Mouse (Mus musculus): ENCODE measurements around the gene Nutf2.

Gene Nutf2

DNA sequence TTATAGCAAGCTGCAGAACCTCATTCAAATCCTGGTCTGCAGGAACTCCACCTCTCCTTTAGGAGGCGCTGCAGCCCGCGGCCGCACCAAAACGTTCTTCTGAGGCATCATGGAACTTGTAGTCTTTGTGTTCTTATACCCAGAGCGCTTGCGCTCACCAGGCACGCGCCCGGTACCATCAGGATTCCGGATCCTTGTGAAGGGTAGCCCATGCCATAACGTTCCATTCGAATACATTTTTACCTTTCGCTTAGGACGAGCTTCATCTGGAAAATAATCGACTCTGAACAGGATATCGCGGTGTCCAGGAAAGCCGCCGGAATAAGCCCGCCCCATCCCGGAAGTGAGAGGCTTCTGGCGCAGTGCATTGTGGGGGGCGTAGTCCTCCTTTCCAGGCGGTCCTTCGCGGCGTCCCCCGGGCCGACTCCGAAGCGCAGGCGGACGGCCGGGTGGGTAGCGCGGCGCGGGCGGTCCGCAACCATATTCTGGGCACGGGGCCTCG, 5.6 kb upstream of the Nutf2 start, which contains the start of gene Thap11:
Thap11 (plus strand) TSS at position 418 of the 502 bp plus-strand sequence.
- DNase-seq (ENCODE audit: low spot score in 2 of 2), result peak; percentile 84 to 92

DNA sequence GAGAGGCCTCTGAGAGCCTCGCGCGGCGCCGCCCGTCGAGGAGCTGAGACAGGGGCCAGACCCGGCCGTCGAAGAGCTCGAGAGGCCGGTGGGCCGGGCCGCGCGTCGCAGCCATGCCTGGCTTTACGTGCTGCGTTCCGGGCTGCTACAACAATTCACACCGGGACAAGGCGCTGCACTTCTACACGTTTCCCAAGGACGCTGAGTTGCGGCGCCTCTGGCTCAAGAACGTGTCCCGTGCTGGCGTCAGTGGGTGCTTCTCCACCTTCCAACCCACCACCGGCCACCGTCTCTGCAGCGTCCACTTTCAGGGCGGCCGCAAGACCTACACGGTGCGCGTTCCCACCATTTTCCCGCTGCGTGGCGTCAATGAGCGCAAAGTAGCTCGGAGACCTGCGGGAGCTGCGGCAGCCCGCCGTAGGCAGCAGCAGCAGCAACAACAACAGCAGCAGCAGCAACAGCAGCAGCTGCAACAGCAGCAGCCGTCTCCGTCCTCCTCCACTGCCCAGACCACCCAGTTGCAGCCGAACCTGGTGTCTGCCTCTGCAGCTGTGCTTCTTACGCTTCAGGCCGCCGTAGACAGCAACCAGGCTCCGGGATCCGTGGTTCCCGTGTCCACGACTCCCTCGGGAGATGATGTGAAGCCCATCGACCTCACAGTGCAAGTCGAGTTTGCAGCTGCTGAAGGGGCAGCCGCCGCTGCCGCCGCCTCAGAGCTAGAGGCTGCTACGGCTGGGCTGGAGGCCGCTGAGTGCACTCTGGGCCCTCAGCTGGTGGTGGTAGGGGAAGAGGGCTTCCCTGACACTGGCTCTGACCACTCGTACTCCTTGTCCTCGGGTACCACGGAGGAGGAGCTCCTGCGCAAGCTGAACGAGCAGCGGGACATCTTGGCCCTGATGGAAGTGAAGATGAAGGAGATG, 4.9 kb upstream of the Nutf2 start:
- DNase-seq (ENCODE audit: low spot score in 2 of 2), result peak; percentile 34 to 55

DNA sequence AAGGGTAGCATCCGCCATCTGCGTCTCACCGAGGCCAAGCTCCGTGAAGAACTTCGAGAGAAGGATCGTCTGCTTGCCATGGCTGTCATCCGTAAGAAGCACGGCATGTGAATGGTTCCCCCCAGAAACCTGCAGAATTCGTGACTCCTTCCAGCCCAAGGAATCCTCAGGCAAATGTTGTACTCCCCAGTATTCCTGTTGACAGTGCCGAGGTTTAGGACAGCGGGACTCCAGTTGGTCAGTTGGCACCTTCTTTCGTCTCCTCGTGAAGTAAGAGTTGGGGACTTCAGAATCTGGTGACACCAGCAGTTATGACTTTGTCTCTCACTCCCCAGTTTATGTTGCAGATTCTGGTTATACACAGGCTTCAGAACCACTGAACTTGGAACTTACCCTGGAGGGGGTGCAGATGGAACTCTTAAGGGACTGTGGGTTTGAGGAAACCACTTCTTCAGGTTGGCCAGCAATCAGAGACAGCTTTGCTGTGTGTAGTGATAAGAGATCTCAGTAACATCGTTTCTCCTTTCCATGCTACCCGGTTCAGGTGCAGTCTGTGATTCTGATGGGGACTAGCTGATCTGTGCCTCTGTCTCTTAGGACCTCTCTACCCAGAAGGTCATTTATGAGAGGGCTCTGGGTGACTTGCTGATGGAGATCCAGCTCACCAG, 4.1 kb upstream of the Nutf2 start:
- no peak for DNase-seq (ENCODE audit: low spot score in 2 of 2)

DNA sequence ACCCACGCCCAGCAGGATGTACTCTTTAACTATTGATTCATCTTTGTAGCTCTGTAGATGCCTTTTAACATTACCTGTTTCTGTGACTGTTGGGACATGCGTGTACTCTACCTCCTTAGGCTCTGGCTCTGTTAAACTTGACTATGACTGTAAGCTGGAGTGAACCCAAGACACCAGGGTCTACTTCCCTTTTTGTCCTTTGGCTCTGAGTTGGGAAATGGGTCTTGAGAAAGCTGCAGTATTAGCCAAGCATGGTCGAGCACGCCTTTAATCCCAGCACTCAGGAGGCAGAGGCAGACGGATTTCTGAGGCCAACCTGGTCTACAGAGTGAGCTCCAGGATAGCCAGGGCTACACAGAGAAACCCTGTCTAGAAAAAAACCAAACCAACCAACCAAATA, 1.9 kb upstream of the Nutf2 start:
- no peak for DNase-seq (ENCODE audit: low spot score in 2 of 2)

DNA sequence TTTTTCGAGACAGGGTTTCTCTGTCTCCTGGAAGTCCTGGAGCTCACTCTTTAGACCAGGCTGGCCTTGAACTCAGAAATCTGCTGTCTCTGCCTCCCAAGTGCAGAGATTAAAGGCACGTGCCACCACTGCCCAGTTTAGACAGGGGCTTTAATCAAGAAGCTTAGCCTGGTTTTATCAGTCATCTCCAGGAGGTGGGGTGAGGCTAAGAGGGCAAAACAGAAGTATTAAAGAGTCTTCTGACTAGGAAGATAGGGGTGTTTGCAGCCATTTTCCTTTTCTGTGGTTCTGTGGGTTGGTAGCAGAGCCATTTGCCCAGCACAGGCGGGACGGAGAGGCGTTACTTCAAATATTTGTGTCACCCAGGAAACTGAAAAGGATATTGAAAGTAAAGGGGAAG, 1.1 kb upstream of the Nutf2 start:
- DNase-seq (ENCODE audit: low spot score in 2 of 2), result no peak

DNA sequence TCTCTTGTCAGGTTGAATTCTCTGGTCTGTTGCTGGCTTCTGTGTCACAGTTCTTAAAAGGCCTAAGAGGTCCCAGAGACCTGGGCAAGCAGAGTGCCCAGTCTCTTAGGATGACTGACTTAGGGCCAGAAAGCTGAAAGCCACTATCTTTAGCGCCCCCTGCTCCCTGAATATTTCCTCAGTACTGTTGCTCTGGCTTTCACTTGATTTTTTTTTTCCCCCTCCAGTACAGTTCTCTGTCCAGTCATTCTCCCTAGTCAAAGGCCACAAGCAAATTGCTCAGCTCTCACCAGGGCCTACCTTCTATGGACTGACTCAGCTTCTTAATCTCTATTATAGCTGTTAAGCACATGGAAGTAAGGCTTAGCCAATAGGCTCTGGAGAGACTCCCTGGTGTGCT, 1.6 kb downstream of the Nutf2 start:
- no peak for DNase-seq (ENCODE audit: low spot score in 2 of 2)

DNA sequence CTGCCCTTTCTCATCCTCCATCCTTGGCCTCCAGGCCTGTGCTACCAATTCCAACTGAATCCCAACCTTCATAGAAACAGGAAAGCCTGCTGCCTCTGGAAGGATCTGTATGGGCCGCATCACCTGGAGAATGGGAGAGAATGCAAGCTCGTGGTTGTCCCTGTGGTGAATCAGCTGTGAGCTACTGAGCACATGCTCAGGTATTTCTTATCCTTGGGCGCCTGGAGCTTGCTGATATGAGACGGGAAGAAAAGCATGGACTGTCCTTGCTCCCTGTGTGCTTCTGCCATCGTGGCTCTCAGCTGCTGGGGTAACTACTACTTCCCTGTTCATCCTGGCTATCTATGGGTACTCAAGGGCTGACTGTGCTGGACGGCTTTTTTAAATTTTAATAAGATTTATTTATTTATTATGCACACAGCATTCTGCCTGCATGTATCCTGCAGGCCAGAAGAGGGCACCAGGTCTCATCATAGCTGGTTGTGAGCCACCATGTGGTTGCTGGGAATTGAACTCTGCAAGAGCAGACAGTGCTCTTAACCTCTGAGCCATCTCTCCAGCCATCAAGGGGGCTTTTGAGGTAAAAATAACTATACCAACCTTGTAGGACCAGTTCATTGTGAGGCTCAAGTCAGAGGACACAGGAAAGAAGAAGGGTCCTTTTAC, 6.1 kb downstream of the Nutf2 start:
- DNase-seq (ENCODE audit: low spot score in 2 of 2), result no peak

DNA sequence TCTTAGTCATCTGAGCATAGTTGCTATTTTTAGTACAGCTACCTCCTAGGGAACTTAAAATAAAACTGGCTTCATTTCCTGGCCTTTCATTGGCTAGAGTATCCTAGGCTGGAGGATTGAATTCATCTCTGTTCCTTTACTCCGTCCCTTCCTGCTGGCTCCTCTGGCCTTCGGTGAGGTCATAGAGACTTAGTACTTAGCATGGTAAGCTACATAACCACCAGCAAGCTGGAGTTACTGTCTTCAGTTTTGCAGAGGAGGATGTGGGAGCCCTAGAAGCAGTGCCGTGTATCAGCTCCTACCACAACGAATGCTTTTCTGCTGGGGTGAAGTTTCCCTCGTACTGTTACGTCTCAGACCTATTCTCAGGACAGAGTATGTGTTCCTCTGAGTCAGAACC, 13.9 kb downstream of the Nutf2 start:
- no peak for DNase-seq (ENCODE audit: low spot score in 2 of 2)

DNA sequence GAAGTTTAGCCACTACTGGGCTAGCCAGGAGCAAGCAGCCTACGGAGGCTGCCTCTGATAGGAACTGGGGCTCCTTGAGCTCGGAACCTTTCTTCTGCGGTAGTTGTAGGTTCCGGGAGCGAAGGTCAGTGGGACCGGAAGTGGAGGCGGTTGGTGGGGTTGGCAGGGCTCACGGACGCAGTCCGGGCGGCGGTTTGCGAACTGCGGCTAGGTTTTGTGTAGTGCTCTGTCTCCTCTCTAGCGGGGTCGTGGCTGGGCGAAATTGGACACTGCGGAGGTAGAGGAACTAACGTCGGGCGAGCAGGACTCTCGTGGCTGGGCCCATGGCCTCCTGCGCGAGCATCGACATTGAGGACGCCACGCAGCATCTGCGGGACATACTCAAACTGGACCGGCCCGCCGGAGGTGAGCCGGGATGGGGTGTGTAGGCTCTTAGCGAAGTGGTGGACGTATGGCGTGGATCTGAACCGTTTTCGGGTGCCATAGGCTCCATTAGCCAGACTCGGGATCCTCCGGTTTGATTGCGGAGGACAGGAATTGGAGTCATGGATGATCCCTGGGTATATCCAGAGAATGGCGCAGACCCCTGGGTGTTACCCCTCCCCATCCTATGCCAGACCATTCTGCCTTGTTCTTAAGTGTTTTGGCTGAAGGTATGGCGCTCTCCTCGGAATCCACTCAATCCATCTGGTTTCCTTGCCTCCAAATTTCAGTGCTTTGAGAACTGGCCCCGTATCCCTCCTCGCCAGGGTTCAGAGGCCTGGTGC, 20.6 kb downstream of the Nutf2 start, which contains the start of gene Edc4:
Edc4 (plus strand) TSS at position 128 of the 767 bp plus-strand sequence.
- DNase-seq (ENCODE audit: low spot score in 2 of 2), result peak; percentile 81 to 90

DNA sequence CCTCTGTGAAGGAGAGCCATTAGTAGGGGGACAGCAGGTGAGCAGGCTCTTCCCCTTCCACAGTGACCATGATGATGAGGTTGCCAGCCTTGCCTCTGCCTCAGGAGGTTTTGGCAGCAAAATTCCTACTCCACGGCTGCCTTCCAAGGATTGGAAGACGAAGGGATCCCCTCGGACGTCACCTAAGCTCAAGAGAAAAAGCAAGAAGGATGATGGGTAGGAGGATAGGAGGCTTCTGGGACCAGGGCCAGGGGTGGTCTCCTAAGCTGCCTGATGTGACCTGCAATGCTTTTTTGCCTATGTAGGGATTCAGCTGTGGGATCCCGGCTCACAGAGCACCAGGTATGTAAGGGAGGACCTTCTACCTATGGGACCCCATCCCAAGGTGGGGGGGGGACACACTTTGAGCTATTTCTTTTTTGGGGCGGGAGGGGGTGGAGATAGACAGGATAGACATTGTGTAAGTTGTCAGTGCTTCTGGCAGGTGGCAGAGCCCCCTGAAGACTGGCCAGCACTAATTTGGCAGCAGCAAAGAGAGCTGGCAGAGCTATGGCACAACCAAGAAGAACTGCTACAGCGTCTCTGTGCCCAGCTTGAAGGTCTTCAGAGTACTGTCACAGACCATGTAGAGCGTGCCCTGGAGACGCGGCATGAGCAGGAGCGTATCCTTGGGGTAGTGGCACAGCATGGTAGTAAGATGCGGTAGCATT, 29.5 kb downstream of the Nutf2 start:
- DNase-seq (ENCODE audit: low spot score in 2 of 2), result no peak

DNA sequence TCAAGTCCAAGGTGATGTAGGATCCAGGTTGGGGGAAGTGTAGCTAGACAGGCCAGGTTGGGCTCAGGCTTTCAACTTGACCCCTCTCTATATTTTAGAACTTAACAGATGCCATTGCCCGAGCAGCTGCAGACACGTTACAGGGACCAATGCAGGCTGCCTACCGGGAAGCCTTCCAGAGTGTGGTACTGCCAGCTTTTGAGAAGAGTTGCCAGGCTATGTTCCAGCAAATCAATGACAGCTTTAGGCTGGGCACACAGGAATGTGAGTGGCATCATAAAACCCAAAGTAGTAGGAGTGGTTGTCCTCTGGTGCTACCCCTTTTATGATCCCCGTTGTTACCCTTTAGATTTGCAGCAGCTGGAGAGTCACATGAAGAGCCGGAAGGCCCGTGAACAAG, 30.5 kb downstream of the Nutf2 start:
- DNase-seq (ENCODE audit: low spot score in 2 of 2), result no peak

DNA sequence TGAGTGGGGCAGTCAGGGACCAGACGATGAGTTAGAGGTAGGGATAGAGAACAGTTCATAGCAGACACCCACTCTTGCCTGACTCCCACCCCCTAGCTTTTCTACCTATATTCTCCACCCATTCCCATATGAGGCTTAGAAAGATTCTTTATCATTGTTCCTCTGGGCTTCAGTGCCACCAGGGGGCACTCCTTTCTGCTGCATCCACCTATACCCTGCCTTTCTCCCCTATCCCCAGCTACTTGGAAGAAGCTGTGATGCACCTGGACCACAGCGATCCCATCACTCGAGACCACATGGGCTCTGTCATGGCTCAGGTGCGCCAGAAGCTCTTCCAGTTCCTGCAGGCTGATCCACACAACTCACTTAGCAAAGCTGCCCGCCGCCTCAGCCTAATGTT, 32.1 kb downstream of the Nutf2 start:
- peak in 1 of 2 experiments; percentile 15 for DNase-seq (ENCODE audit: low spot score in 2 of 2)

DNA sequence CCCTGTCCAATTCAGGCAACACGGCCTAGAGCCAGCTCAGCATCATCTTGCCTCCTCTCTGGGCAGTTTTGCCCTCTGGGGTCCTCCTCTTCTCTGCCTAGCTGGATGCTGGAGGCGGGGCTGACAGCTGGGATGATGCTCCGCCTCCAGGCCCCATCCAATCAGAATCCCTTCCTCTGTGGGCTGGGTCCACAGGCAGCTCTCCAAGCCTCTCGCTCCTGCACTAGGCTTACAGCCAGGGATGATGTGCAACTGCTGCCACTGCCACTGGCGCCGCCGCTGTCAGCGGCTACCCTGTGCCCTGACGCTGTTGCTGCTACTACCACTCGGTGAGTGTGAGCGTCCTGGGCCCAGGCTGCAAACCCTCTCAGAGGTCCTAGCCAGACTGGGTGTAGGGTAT, 33.0 kb downstream of the Nutf2 start, which contains the start of gene Nrn1l:
Nrn1l (plus strand) TSS at position 229 of the 400 bp plus-strand sequence.
- peak in 1 of 2 experiments; percentile 13 for DNase-seq (ENCODE audit: low spot score in 2 of 2)

DNA sequence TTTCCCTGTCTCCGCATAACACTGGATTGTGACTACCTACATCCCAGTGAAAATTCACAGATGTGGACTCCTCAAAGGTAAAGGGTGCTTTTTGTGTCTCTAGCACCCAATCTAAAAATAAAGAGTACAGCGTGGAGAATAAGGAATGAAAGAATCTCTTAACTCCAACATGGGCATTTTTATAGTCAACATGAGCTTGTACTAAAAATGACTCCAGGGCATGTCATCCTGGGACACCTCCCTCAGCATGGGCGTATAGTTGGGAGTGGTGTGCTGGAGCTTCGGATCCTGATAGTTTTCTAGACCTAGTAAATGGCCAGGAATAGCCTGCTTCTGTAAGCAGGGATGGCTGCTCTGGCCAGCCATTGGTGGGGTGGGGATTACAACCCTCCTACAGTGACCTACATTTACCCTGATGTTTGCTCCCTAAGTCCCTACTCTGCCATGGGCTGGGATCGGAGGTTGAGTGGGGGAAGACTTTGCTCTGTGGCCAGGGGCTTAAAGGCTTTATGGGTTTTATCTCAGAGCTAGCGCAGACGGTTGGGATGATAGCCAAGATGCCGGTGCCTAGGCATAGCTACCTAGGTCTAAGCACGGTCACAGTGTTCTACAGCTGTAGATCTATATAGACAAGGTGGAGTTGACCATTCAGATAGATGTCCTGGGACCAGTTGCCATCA, 37.6 kb downstream of the Nutf2 start:
- no peak for DNase-seq (ENCODE audit: low spot score in 2 of 2)

DNA sequence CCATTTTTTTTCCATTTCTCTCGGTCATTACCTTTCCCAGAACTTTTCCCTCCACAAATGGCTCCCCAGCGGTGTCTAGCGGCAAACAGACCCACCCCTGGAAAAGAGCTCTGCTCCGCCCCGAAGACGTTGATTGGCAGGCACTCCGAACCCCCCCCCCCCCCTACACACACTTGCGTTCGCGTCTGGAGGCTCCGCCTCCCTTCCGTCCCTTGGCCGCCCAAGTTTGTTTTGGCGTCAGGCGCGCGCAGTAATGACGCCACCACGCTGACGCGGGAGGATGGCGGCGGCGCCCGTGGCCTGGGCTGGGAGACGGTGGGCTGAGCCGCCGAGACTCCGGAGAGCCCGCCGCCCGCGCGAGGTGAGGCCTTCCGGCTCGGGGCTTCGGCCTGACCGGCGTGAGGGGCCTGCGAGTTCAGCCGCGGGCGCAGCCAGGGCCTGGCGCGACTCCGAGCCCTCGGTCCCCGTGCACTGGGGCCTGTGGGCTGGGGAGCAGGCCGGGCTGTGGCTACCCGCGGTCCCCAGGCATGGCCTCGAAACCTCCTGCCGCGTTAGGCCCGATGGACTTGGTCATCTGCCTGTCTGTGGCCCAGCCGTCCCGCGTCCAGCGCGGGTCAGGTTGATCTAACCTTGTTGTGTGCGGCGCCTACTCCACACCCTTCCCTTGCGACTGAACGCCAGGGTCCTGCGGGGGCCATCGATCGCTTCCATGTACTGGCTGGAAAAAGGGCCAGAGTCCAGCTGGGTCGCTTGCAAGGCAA, 40.0 kb downstream of the Nutf2 start, which contains the start of gene Pskh1:
Pskh1 (plus strand) TSS at position 262 of the 761 bp plus-strand sequence.
- peak; percentile 86 to 92 for DNase-seq (ENCODE audit: low spot score in 2 of 2)

DNA sequence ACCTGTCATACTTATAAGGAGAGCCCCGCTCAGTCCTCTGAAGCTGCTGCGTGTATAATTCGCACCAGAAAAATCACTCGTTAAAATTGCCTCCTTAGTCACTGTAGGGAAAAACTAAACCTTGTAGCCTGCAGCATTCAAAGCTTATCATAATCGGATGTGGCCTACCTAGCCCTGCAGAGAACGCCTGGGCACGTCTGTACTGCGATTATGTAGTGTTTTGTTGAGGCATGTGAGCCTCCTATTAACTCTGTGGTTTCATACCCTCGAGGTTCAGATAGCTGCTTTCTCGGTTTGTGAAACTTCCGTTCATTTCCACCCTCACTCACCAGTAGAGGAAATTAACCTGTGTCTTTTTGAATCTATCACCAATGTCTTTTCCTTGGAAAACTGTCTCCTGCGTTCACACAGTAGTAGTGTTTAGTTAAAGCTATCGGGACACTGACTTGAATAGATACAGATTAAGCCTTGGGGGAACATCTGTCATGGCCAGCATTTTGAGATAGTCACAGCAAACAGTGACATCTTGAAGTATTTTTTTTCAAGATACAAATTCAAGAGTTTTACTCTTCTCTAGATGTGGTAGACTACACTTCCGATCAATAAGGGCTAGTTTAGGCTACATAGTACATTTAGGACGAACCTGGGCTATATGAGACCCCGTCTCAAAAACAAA, 40.7 kb downstream of the Nutf2 start:
- no peak for DNase-seq (ENCODE audit: low spot score in 2 of 2)

DNA sequence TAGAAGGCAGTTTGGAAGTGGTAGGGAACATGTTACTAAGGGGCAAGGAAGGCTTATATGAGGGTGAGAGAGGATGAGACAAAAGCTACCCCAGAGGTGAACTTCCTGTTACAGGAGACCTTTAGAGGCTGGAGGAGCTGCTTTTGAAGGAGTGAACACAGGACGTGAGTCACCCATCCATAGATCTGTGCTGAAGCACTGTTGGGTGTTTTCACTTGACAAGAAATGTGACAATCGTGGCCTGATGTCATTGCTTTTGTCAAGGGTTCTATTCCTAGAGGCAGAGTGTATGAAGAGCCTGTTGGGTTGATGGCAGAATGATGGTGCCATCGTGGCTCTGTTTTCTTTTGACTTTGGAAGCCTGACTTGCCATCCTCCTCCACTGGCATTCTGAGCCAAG, 59.0 kb downstream of the Nutf2 start:
- no peak for DNase-seq (ENCODE audit: low spot score in 2 of 2)

DNA sequence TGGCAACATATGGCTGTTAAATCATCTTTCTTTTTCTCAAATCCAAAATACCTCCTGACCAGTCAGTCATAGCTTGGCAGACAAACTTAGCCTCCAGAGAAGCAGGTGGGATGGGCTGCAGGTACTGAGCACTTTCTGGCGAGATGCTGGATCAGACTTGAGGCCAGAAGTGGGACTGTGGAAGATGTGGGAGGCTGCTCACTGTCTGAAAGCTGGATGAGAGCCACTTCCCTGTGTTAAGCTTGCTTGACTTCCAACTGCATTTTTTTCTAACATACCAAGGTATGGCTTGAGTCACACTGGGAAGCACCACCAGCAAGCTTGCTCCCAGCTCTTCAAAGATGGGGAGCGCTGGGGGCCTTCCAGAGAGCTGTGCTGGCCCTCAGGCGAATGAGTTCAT, 64.7 kb downstream of the Nutf2 start:
- DNase-seq (ENCODE audit: low spot score in 2 of 2), result no peak
